In genomic region chr4:58511554-58511953, GRCm38 (mm10) we compare ENCODE assay signal across 19 mouse cellular contexts.
"Had no signal": no experiment of that assay in that cellular context is flagged by ENCODE, and none has a peak within 500 bp of the region (broad histone marks: within the 10 kb centered on the region; RNA-seq: fewer than 3 reads in every experiment).

No protein-coding gene starts in this region.

- H3K27ac ChIP-seq: liver, embryonic 15.5 days; midbrain, embryonic 10.5 days; midbrain, embryonic 13.5 days; neural tube, embryonic 13.5 days; neural tube, embryonic 15.5 days had no signal

- H3K36me3 ChIP-seq: liver, embryonic 15.5 days; midbrain, embryonic 10.5 days; midbrain, embryonic 13.5 days; neural tube, embryonic 13.5 days; neural tube, embryonic 15.5 days had no signal

- ATAC-seq: midbrain, embryonic 13.5 days; midbrain, embryonic 16.5 days had no signal

- H3K9me3 ChIP-seq: liver, embryonic 15.5 days; midbrain, embryonic 10.5 days; midbrain, embryonic 13.5 days; neural tube, embryonic 13.5 days; neural tube, embryonic 15.5 days had no signal

- H3K9ac ChIP-seq: liver, embryonic 15.5 days; lung, embryonic 14.5 days; midbrain, embryonic 13.5 days; neural tube, embryonic 13.5 days; neural tube, embryonic 15.5 days had no signal

- DNase-seq: lung, adult 18-20 months; lung, embryonic 14.5 days; lung, postnatal 10 days; lung, postnatal 4 days; retina, postnatal 1 day; right cerebral cortex, adult 18-20 months; right cerebral cortex, postnatal 25 days; right cerebral cortex, postnatal 4 days; spleen, adult 18-20 months; thymus, adult 2 months; thymus, postnatal 25 days; thymus, postnatal 4 days had no signal

- H3K4me2 ChIP-seq: liver, embryonic 15.5 days; lung, embryonic 14.5 days; midbrain, embryonic 13.5 days; neural tube, embryonic 13.5 days; neural tube, embryonic 15.5 days had no signal

- H3K4me3 ChIP-seq: liver, embryonic 15.5 days; midbrain, embryonic 10.5 days; midbrain, embryonic 13.5 days; myocyte; neural tube, embryonic 13.5 days; neural tube, embryonic 15.5 days had no signal

- H3K27me3 ChIP-seq: liver, embryonic 15.5 days; midbrain, embryonic 13.5 days; neural tube, embryonic 13.5 days; neural tube, embryonic 15.5 days had no signal

- H3K4me1 ChIP-seq: liver, embryonic 15.5 days; midbrain, embryonic 13.5 days; neural tube, embryonic 13.5 days; neural tube, embryonic 15.5 days had no signal
